Mouse (Mus musculus): ENCODE measurements around the gene Fermt3. TPM values are rescaled to one million over a fixed set of nuclear protein-coding genes. Genes with fewer than 3 reads are reported as not detected.

Fermt3 gene
- polyA plus RNA-seq, 1 experiment from 2014 or later = 16.0 TPM

- H3K4me1 ChIP-seq (ENCODE audit: insufficient read depth, low read depth, low read length) = no peaks in the 10 kb centered on the region
- H3K27me3 ChIP-seq (replicated peaks; ENCODE audit: insufficient read depth, low read length) = no peaks in the 10 kb centered on the region
- H3K9me3 ChIP-seq (ENCODE audit: low read length) = no peaks in the 10 kb centered on the region
- peak within 1 kb of the TSS; percentile 94 for H3K27ac ChIP-seq (ENCODE audit: low read length)
- peak; percentile 99 for ATAC-seq
- peak within 1 kb of the TSS; percentile 75 for H3K4me3 ChIP-seq (ENCODE audit: low read depth, low read length)
- peak; percentile 100 for DNase-seq (ENCODE audit: low spot score)
- no peaks in the 10 kb centered on the region for H3K36me3 ChIP-seq (ENCODE audit: insufficient read depth, low read length)
- TF ChIP-seq CTCF (IDR thresholded peaks at IDR 0.05) = peak; percentile 67
- TF ChIP-seq EP300 (IDR thresholded peaks at IDR 0.05) = peak; percentile 85
- H3K9ac ChIP-seq (replicated peaks; ENCODE audit: low read depth) = peak within 1 kb of the TSS; percentile 64
- peak within 1 kb of the TSS; percentile 82 for H3K4me2 ChIP-seq (replicated peaks; ENCODE audit: low read depth, low read length)
- under 1% methylated on average over 46 of the region's 49 CpGs for WGBS
Observed at GRCm38 (mm10) chr19:7039841-7040636, 20.8 kb upstream of the Fermt3 start, which contains the start of gene Stip1. TSS of gene Stip1 (minus strand) at chr19:7039967.

GRCm38 (mm10) chr19:7039088-7039720 lies 19.9 kb upstream of the Fermt3 start:
- H3K36me3 ChIP-seq (ENCODE audit: insufficient read depth, low read length) = no peaks in the 10 kb centered on the region
- peak overlapping the region; percentile 85 for H3K27ac ChIP-seq (ENCODE audit: low read length)
- WGBS = 4% methylated on average over 34 of the region's 35 CpGs
- DNase-seq (ENCODE audit: low spot score) = peak; percentile 75
- no peaks in the 10 kb centered on the region for H3K27me3 ChIP-seq (replicated peaks; ENCODE audit: insufficient read depth, low read length)
- ATAC-seq = peak; percentile 5
- TF ChIP-seq CTCF (IDR thresholded peaks at IDR 0.05) = no peak
- TF ChIP-seq EP300 (IDR thresholded peaks at IDR 0.05) = no peak
- H3K4me3 ChIP-seq (ENCODE audit: low read depth, low read length) = peak overlapping the region; percentile 75
- H3K9me3 ChIP-seq (ENCODE audit: low read length) = no peaks in the 10 kb centered on the region
- H3K4me2 ChIP-seq (replicated peaks; ENCODE audit: low read depth, low read length) = peak overlapping the region; percentile 82
- H3K9ac ChIP-seq (replicated peaks; ENCODE audit: low read depth) = peak overlapping the region; percentile 64
- no peaks in the 10 kb centered on the region for H3K4me1 ChIP-seq (ENCODE audit: insufficient read depth, low read depth, low read length)

GRCm38 (mm10) chr19:7034006-7034405 lies 14.7 kb upstream of the Fermt3 start:
- Histone ChIP-seq H3K27ac (ENCODE audit: low read length) (no peak overlapping the region), H3K4me1 (ENCODE audit: insufficient read depth, low read depth, low read length) (no peaks in the 10 kb centered on the region), H3K36me3 (ENCODE audit: insufficient read depth, low read length) (peaks cover 17% of the 10 kb centered on the region; the same call in 1 of the 2 replicates), H3K4me2 (replicated peaks; ENCODE audit: low read depth, low read length) (no peak overlapping the region), H3K9me3 (ENCODE audit: low read length) (no peaks in the 10 kb centered on the region), H3K4me3 (ENCODE audit: low read depth, low read length) (no peak overlapping the region), H3K9ac (replicated peaks; ENCODE audit: low read depth) (no peak overlapping the region), H3K27me3 (replicated peaks; ENCODE audit: insufficient read depth, low read length) (no peaks in the 10 kb centered on the region)
- TF ChIP-seq EP300 (IDR thresholded peaks at IDR 0.05) (no peak), CTCF (IDR thresholded peaks at IDR 0.05) (no peak)
- no peak for ATAC-seq
- 85% methylated on average over 5 of the region's 5 CpGs for WGBS
- no peak for DNase-seq (ENCODE audit: low spot score)

- no peak for DNase-seq (ENCODE audit: low spot score)
- Histone ChIP-seq H3K27me3 (replicated peaks; ENCODE audit: insufficient read depth, low read length) (no peaks in the 10 kb centered on the region), H3K9me3 (ENCODE audit: low read length) (no peaks in the 10 kb centered on the region), H3K4me2 (replicated peaks; ENCODE audit: low read depth, low read length) (no peak overlapping the region), H3K4me1 (ENCODE audit: insufficient read depth, low read depth, low read length) (no peaks in the 10 kb centered on the region), H3K4me3 (ENCODE audit: low read depth, low read length) (no peak overlapping the region), H3K36me3 (ENCODE audit: insufficient read depth, low read length) (peaks cover 40% of the 10 kb centered on the region), H3K9ac (replicated peaks; ENCODE audit: low read depth) (no peak overlapping the region), H3K27ac (ENCODE audit: low read length) (no peak overlapping the region)
- WGBS = 96% methylated on average over 5 of the region's 5 CpGs
- TF ChIP-seq EP300 (IDR thresholded peaks at IDR 0.05) (no peak), CTCF (IDR thresholded peaks at IDR 0.05) (no peak)
- ATAC-seq = no peak
Observed at GRCm38 (mm10) chr19:7029531-7029930, 10.3 kb upstream of the Fermt3 start.

GRCm38 (mm10) chr19:7020224-7020641 lies 964 bp upstream of the Fermt3 start:
- H3K27me3 ChIP-seq (replicated peaks; ENCODE audit: insufficient read depth, low read length) = no peaks in the 10 kb centered on the region
- no peaks in the 10 kb centered on the region for H3K9me3 ChIP-seq (ENCODE audit: low read length)
- TF ChIP-seq EP300 (IDR thresholded peaks at IDR 0.05) = no peak
- peak; percentile 90 for TF ChIP-seq CTCF (IDR thresholded peaks at IDR 0.05)
- H3K36me3 ChIP-seq (ENCODE audit: insufficient read depth, low read length) = peaks cover 22% of the 10 kb centered on the region
- H3K4me3 ChIP-seq (ENCODE audit: low read depth, low read length) = no peak overlapping the region
- H3K27ac ChIP-seq (ENCODE audit: low read length) = 0 out of 2 replicates have a peak overlapping the region, but pooled peaks have one; percentile 4
- DNase-seq (ENCODE audit: low spot score) (peak; percentile 83), ATAC-seq (peak; percentile 73)
- 39% methylated on average over 3 of the region's 3 CpGs for WGBS
- no peak overlapping the region for H3K4me2 ChIP-seq (replicated peaks; ENCODE audit: low read depth, low read length)
- no peaks in the 10 kb centered on the region for H3K4me1 ChIP-seq (ENCODE audit: insufficient read depth, low read depth, low read length)
- no peak overlapping the region for H3K9ac ChIP-seq (replicated peaks; ENCODE audit: low read depth)

GRCm38 (mm10) chr19:7018546-7018945 lies 723 bp downstream of the Fermt3 start:
- Histone ChIP-seq H3K27ac (ENCODE audit: low read length) (peak overlapping the region; percentile 47), H3K9me3 (ENCODE audit: low read length) (no peaks in the 10 kb centered on the region), H3K27me3 (replicated peaks; ENCODE audit: insufficient read depth, low read length) (no peaks in the 10 kb centered on the region), H3K4me3 (ENCODE audit: low read depth, low read length) (no peak overlapping the region), H3K4me2 (replicated peaks; ENCODE audit: low read depth, low read length) (peak overlapping the region; percentile 17; the same call in 1 of the 2 replicates), H3K4me1 (ENCODE audit: insufficient read depth, low read depth, low read length) (no peaks in the 10 kb centered on the region), H3K9ac (replicated peaks; ENCODE audit: low read depth) (no peak overlapping the region), H3K36me3 (ENCODE audit: insufficient read depth, low read length) (peaks cover 10% of the 10 kb centered on the region; the same call in 1 of the 2 replicates)
- no peak for ATAC-seq
- no peak for DNase-seq (ENCODE audit: low spot score)
- 77% methylated on average over 11 of the region's 11 CpGs for WGBS
- TF ChIP-seq EP300 (IDR thresholded peaks at IDR 0.05) = no peak
- no peak for TF ChIP-seq CTCF (IDR thresholded peaks at IDR 0.05)
